Mouse (Mus musculus) heart, embryonic 10.5 days (tissue): ENCODE results near the gene Frem3. TPM values are rescaled to one million over a fixed set of nuclear protein-coding genes. Genes with fewer than 3 reads are reported as not detected.
"Not testable (repeated sequence)": the region's sequence is repeated elsewhere in the genome, so short reads cannot be mapped to it uniquely, and the experiment has no call there.

ENCODE experiments used
- DNase-seq: peaks from one replicate; pipeline ENCODE4 v3.0.0-alpha.2; 2017; ENCODE audit warnings: low spot score
- H3K27ac ChIP-seq: fragments of 300-500 bp; sonication (generic); 2 replicates; pipeline ENCODE4 v1.5.1; 2016; ENCODE audit warnings: mild to moderate bottlenecking
- H3K27me3 ChIP-seq: fragments of 300-500 bp; sonication (generic); 2 replicates; pipeline ENCODE4 v1.6.1; 2016; ENCODE audit warnings: mild to moderate bottlenecking; ENCODE audit not compliant: poor library complexity, insufficient read depth, severe bottlenecking
- H3K36me3 ChIP-seq: fragments of 300-500 bp; sonication (generic); 2 replicates; pipeline ENCODE4 v1.6.1; 2016; ENCODE audit warnings: mild to moderate bottlenecking, moderate library complexity
- H3K4me1 ChIP-seq: fragments of 300-500 bp; sonication (generic); 2 replicates; pipeline ENCODE4 v1.6.1; 2016; ENCODE audit warnings: mild to moderate bottlenecking
- H3K4me3 ChIP-seq: fragments of 300-500 bp; sonication (generic); 2 replicates; pipeline ENCODE4 v1.5.1; 2016; ENCODE audit warnings: mild to moderate bottlenecking, moderate library complexity
- H3K9me3 ChIP-seq: fragments of 300-500 bp; sonication (generic); 2 replicates; pipeline ENCODE4 v1.6.1; 2016; ENCODE audit warnings: mild to moderate bottlenecking, moderate library complexity
- WGBS: fragments of 180-500 bp; shearing (Covaris S2); methylation state at CpG from one replicate; pipeline ENCODE4 v1.1.7; 2016; 5-methylcytosine and 5-hydroxymethylcytosine counted together
- polyA plus RNA-seq: library from polyadenylated mRNA; unstranded; fragments of >200 nt; fragmentation: Nextera tagmentation; extraction: Ambion mirVana; gene quantifications from 2 replicates; pipeline ENCODE4 v1.2.1, GENCODE M21; 2016

Frem3 gene
- polyA plus RNA-seq, 1 experiment from 2014 or later: not detected

GRCm38 (mm10) chr8:80738388-80739154 lies 127.7 kb downstream of the Frem3 start:
- H3K4me3 ChIP-seq: peak overlapping the region; percentile 91
- no peaks in the 10 kb centered on the region for H3K27me3 ChIP-seq
- peak overlapping the region; percentile 96 for H3K27ac ChIP-seq
- peak; percentile 89 for DNase-seq
- under 1% methylated on average over 76 of the region's 84 CpGs for WGBS
- peaks cover 26% of the 10 kb centered on the region for H3K36me3 ChIP-seq
- H3K9me3 ChIP-seq: no peaks in the 10 kb centered on the region
- H3K4me1 ChIP-seq: peaks cover 8% of the 10 kb centered on the region; the same call in 1 of the 2 replicates

- 1% methylated on average over 91 of the region's 91 CpGs for WGBS
- not testable (repeated sequence) for H3K9me3 ChIP-seq
Measured at GRCm38 (mm10) chr8:80739155-80739924, 128.5 kb downstream of the Frem3 start, which contains the start of gene Smarca5. Gene Smarca5 (minus strand): TSS chr8:80739497.

GRCm38 (mm10) chr8:80739932-80740331 lies 129.1 kb downstream of the Frem3 start:
- H3K36me3 ChIP-seq: peaks cover 15% of the 10 kb centered on the region
- WGBS: 13% methylated on average over 14 of the region's 14 CpGs
- H3K9me3 ChIP-seq: no peaks in the 10 kb centered on the region
- DNase-seq: no peak
- peak overlapping the region; percentile 83 for H3K27ac ChIP-seq
- no peaks in the 10 kb centered on the region for H3K27me3 ChIP-seq
- H3K4me3 ChIP-seq: peak overlapping the region; percentile 91
- H3K4me1 ChIP-seq: peaks cover 8% of the 10 kb centered on the region; the same call in 1 of the 2 replicates

More at GRCm38 (mm10) chr8:80739155-80739924, 128.5 kb downstream of the Frem3 start, which contains the start of gene Smarca5:
- DNase-seq: peak; percentile 95
- not testable (repeated sequence) for H3K4me1 ChIP-seq, H3K27me3 ChIP-seq
- Histone ChIP-seq H3K36me3 (peaks cover 21% of the 10 kb centered on the region), H3K4me3 (peak within 1 kb of the TSS; percentile 91), H3K27ac (peak within 1 kb of the TSS; percentile 96)

Other genes starting within 250 kb of the Frem3 start
- gene Gypa, start 117.3 kb upstream of the Frem3 start, polyA plus RNA-seq: 34.3 and 45.8 TPM in 2 replicates
- 53.8 and 79.9 TPM in 2 replicates for gene Smarca5, start 128.4 kb downstream of the Frem3 start, polyA plus RNA-seq